14 mouse cellular contexts compared by ENCODE assay signal in the genomic region with DNA sequence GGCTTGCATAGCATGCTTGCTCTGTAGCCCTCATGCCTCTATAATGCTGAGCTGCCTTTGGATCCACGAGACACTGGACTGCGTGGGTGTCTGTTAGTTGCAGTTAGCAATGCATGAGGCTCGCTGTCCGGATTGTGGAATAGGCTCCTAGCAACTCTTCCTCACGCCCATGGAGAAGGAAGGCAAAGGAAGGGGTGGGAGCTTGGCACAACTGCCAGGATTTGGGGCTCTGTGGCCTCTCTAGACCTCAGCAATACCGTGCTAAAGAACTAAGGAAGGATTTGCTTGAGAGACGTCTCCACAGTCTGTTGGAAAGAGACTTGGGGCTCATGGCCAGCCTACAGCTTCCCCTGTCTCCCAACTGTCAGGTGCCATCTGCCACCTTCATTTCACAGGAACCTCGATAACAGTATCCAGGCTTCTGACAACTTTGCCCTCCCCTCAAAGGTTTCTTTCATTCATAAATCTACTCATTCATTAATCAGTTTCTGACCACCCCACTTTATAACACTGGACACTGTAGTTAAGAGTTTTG. TPM values are rescaled to one million over a fixed set of nuclear protein-coding genes. Genes with fewer than 3 reads are reported as not detected.
DNase-seq lines count a peak whose midpoint lies in the region; ATAC-seq and TF ChIP-seq lines count a peak whose summit lies in the region.
"Had no signal": no experiment of that assay in that cellular context is flagged by ENCODE, and none has a peak within 500 bp of the region (broad histone marks: within the 10 kb centered on the region; RNA-seq: fewer than 3 reads in every experiment).

No protein-coding gene starts in this region.

- H3K4me1 ChIP-seq in embryonic facial prominence, embryonic 15.5 days = peaks cover 16% of the 10 kb centered on the region
- H3K4me1 ChIP-seq in hindbrain, embryonic 16.5 days (ENCODE audit: control insufficient read depth, insufficient read depth, low read depth, low read length) = peaks cover 10% of the 10 kb centered on the region
- H3K4me1 ChIP-seq in neural tube, embryonic 12.5 days = peaks cover 27% of the 10 kb centered on the region
- H3K4me1 ChIP-seq in lung, adult 2 months (ENCODE audit: control insufficient read depth, insufficient read depth, low read length) = peaks cover 3% of the 10 kb centered on the region; the same call in 1 of the 2 replicates

- WGBS in embryonic facial prominence, embryonic 15.5 days = 78% methylated on average over 8 of the region's 8 CpGs
- 55% methylated on average over 8 of the region's 8 CpGs for WGBS in hindbrain, embryonic 16.5 days
- WGBS in neural tube, embryonic 12.5 days = 79% methylated on average over 8 of the region's 8 CpGs
- 90% methylated on average over 8 of the region's 8 CpGs for WGBS in lung, adult 2 months

- H3K4me3 ChIP-seq in embryonic facial prominence, embryonic 15.5 days (replicated peaks) = no peak overlapping the region
- no peak overlapping the region for H3K4me3 ChIP-seq in hindbrain, embryonic 16.5 days (ENCODE audit: low read length)
- no peak overlapping the region for H3K4me3 ChIP-seq in neural tube, embryonic 12.5 days
- no peak overlapping the region for H3K4me3 ChIP-seq in lung, adult 2 months (replicated peaks; ENCODE audit: extremely low read depth, low read depth, low read length)
- H3K4me3 ChIP-seq: liver, embryonic 15.5 days; megakaryocyte, embryonic 14.5 days had no signal

- ATAC-seq in embryonic facial prominence, embryonic 15.5 days (ENCODE audit: insufficient number of reproducible peaks, low FRiP score, low TSS enrichment, low read depth) = no peak
- no peak for ATAC-seq in hindbrain, embryonic 16.5 days
- ATAC-seq in neural tube, embryonic 12.5 days (ENCODE audit: low FRiP score, low read depth) = no peak

- DNase-seq in heart, adult 11 months = peak; percentile 66
- DNase-seq in heart, adult 18-20 months = no peak
- no peak for DNase-seq in ovary, postnatal 14 days (ENCODE audit: low spot score)
- DNase-seq in lung, adult 2 months = no peak
- DNase-seq in layer of hippocampus, postnatal 25 days (ENCODE audit: extremely low spot score in 1 of 2, low spot score in 1 of 2) = no peak
- DNase-seq: gastrocnemius, postnatal 25 days; heart, postnatal 36 days; kidney, postnatal 4 days; retina, postnatal 1 day had no signal

- TF ChIP-seq POLR2A in lung, adult 2 months (IDR thresholded peaks at IDR 0.05; ENCODE audit: borderline replicate concordance, extremely low read depth, low read depth, low read length) = no peak

- H3K9me3 ChIP-seq in embryonic facial prominence, embryonic 15.5 days (replicated peaks) = no peaks in the 10 kb centered on the region
- no peaks in the 10 kb centered on the region for H3K9me3 ChIP-seq in hindbrain, embryonic 16.5 days (ENCODE audit: control insufficient read depth, low read length)
- H3K9me3 ChIP-seq in neural tube, embryonic 12.5 days = no peaks in the 10 kb centered on the region
- H3K9me3 ChIP-seq: liver, embryonic 15.5 days; megakaryocyte, embryonic 14.5 days had no signal

- H3K27me3 ChIP-seq in embryonic facial prominence, embryonic 15.5 days = no peaks in the 10 kb centered on the region
- H3K27me3 ChIP-seq in hindbrain, embryonic 16.5 days (replicated peaks; ENCODE audit: control insufficient read depth, insufficient read depth, low read length) = no peaks in the 10 kb centered on the region
- no peaks in the 10 kb centered on the region for H3K27me3 ChIP-seq in neural tube, embryonic 12.5 days (replicated peaks)
- H3K27me3 ChIP-seq: liver, embryonic 15.5 days; megakaryocyte, embryonic 14.5 days had no signal

- H3K4me2 ChIP-seq in embryonic facial prominence, embryonic 15.5 days (replicated peaks) = no peak overlapping the region
- H3K4me2 ChIP-seq in hindbrain, embryonic 16.5 days (ENCODE audit: low read length) = no peak overlapping the region
- peak overlapping the region; percentile 52; the same call in 1 of the 2 replicates for H3K4me2 ChIP-seq in neural tube, embryonic 12.5 days (replicated peaks)
- H3K4me2 ChIP-seq: liver, embryonic 15.5 days had no signal

- peaks cover 31% of the 10 kb centered on the region for H3K36me3 ChIP-seq in embryonic facial prominence, embryonic 15.5 days
- no peaks in the 10 kb centered on the region for H3K36me3 ChIP-seq in hindbrain, embryonic 16.5 days (ENCODE audit: control insufficient read depth, insufficient read depth, low read length)
- peaks cover 21% of the 10 kb centered on the region; the same call in 1 of the 2 replicates for H3K36me3 ChIP-seq in neural tube, embryonic 12.5 days
- H3K36me3 ChIP-seq: liver, embryonic 15.5 days had no signal

- peak overlapping the region; percentile 84; the same call in 1 of the 2 replicates for H3K27ac ChIP-seq in embryonic facial prominence, embryonic 15.5 days (replicated peaks)
- H3K27ac ChIP-seq in hindbrain, embryonic 16.5 days (ENCODE audit: low read depth, low read length) = peak overlapping the region; percentile 92
- peak overlapping the region; percentile 84; the same call in 1 of the 2 replicates for H3K27ac ChIP-seq in neural tube, embryonic 12.5 days
- H3K27ac ChIP-seq: liver, embryonic 15.5 days had no signal

- no peak overlapping the region for H3K9ac ChIP-seq in embryonic facial prominence, embryonic 15.5 days
- no peak overlapping the region for H3K9ac ChIP-seq in hindbrain, embryonic 16.5 days (ENCODE audit: low read depth, low read length)
- no peak overlapping the region for H3K9ac ChIP-seq in neural tube, embryonic 12.5 days
- H3K9ac ChIP-seq: liver, embryonic 15.5 days had no signal

- no peak for TF ChIP-seq CTCF in lung, adult 2 months (IDR thresholded peaks at IDR 0.05; ENCODE audit: insufficient read depth, low read length)

RNA-seq across cellular contexts. Expression of a gene that starts 33.4 kb away (rescaled TPM):
- 1 to 10 TPM; 3.2 to 4.3 TPM for total RNA-seq in heart, adult 18-20 months (2021)
- 16.2 and 16.3 TPM in 2 replicates for polyA plus RNA-seq in embryonic facial prominence, embryonic 15.5 days (2015; fragmentation: Nextera tagmentation; extraction: Ambion mirVana)
- 8.4 and 9.7 TPM in 2 replicates for polyA plus RNA-seq in hindbrain, embryonic 16.5 days (2015; fragmentation: Nextera tagmentation; extraction: Ambion mirVana)
- 14.2 and 15.9 TPM in 2 replicates for polyA plus RNA-seq in neural tube, embryonic 12.5 days (2016; fragmentation: Nextera tagmentation; extraction: Ambion mirVana)
- 25.8 and 29.0 TPM in 2 replicates for polyA plus RNA-seq in lung, adult 2 months (2012; rRNA removed)
- 1 to 10 TPM; 8.1 to 9.9 TPM for total RNA-seq in layer of hippocampus, postnatal 25 days (2021)

RNA-seq across cellular contexts. Expression of a gene that starts 33.5 kb away (rescaled TPM):
- 1 to 10 TPM; 5.4 to 7.1 TPM for total RNA-seq in heart, adult 18-20 months (2021)
- polyA plus RNA-seq in embryonic facial prominence, embryonic 15.5 days (2015; fragmentation: Nextera tagmentation; extraction: Ambion mirVana) = 51.4 and 52.4 TPM in 2 replicates
- polyA plus RNA-seq in hindbrain, embryonic 16.5 days (2015; fragmentation: Nextera tagmentation; extraction: Ambion mirVana) = 26.4 and 26.7 TPM in 2 replicates
- polyA plus RNA-seq in neural tube, embryonic 12.5 days (2016; fragmentation: Nextera tagmentation; extraction: Ambion mirVana) = 30.8 and 34.7 TPM in 2 replicates
- 38.6 and 38.8 TPM in 2 replicates for polyA plus RNA-seq in lung, adult 2 months (2012; rRNA removed)
- total RNA-seq in layer of hippocampus, postnatal 25 days (2021) = 10 to 100 TPM; 16.5 to 17.9 TPM

RNA-seq across cellular contexts. Expression of a gene that starts 40.7 kb away (rescaled TPM):
- total RNA-seq in heart, adult 18-20 months (2021) = 1 to 10 TPM; 3.0 TPM
- polyA plus RNA-seq in embryonic facial prominence, embryonic 15.5 days (2015; fragmentation: Nextera tagmentation; extraction: Ambion mirVana) = 5.3 and 6.4 TPM in 2 replicates
- polyA plus RNA-seq in hindbrain, embryonic 16.5 days (2015; fragmentation: Nextera tagmentation; extraction: Ambion mirVana) = 35.3 and 36.6 TPM in 2 replicates
- polyA plus RNA-seq in neural tube, embryonic 12.5 days (2016; fragmentation: Nextera tagmentation; extraction: Ambion mirVana) = 16.0 and 18.0 TPM in 2 replicates
- polyA plus RNA-seq in lung, adult 2 months (2012; rRNA removed) = 19.6 and 21.8 TPM in 2 replicates
- 10 to 100 TPM; 14.3 to 16.0 TPM for total RNA-seq in layer of hippocampus, postnatal 25 days (2021)
